Mouse (Mus musculus) forebrain, embryonic 15.5 days (tissue): Measurements from ENCODE around the gene Tmem242. TPM values are rescaled to one million over a fixed set of nuclear protein-coding genes. Genes with fewer than 3 reads are reported as not detected.
"Not testable (repeated sequence)": the region's sequence is repeated elsewhere in the genome, so short reads cannot be mapped to it uniquely, and the experiment has no call there.

Experiments
- ATAC-seq: fragments of 200-750 bp; cut with Nextera tagmentation; replicated peaks from 2 replicates; pipeline ENCODE4 v1.8.0; 2017; ENCODE audit warnings: mild to moderate bottlenecking, moderate TSS enrichment, moderate library complexity
- H3K27ac ChIP-seq: fragments of 300-500 bp; sonication (generic); replicated peaks from 2 replicates; pipeline ENCODE4 v1.5.1; 2015; ENCODE audit warnings: mild to moderate bottlenecking, inconsistent platforms
- H3K27me3 ChIP-seq: fragments of 300-500 bp; sonication (generic); 2 replicates; pipeline ENCODE4 v1.6.1; 2015; ENCODE audit warnings: inconsistent platforms
- H3K36me3 ChIP-seq: fragments of 300-500 bp; sonication (generic); 2 replicates; pipeline ENCODE4 v1.6.1; 2015; ENCODE audit warnings: mild to moderate bottlenecking, inconsistent platforms
- H3K4me1 ChIP-seq: fragments of 300-500 bp; sonication (generic); 2 replicates; pipeline ENCODE4 v1.6.1; 2015; ENCODE audit warnings: inconsistent platforms
- H3K4me2 ChIP-seq: fragments of 300-500 bp; sonication (generic); replicated peaks from 2 replicates; pipeline ENCODE4 v1.6.1; 2015; ENCODE audit warnings: mild to moderate bottlenecking, inconsistent platforms
- H3K4me3 ChIP-seq: fragments of 300-500 bp; sonication (generic); 2 replicates; pipeline ENCODE4 v1.5.1; 2015; ENCODE audit warnings: mild to moderate bottlenecking, inconsistent platforms
- H3K9ac ChIP-seq: fragments of 300-500 bp; sonication (generic); replicated peaks from 2 replicates; pipeline ENCODE4 v1.6.1; 2015; ENCODE audit warnings: mild to moderate bottlenecking, inconsistent platforms
- H3K9me3 ChIP-seq: fragments of 300-500 bp; sonication (generic); 2 replicates; pipeline ENCODE4 v1.6.1; 2016; ENCODE audit warnings: inconsistent platforms
- WGBS: fragments of 180-500 bp; shearing (Covaris S2); methylation state at CpG from one replicate; pipeline ENCODE4 v1.1.7; 2015; ENCODE audit warnings: mixed read lengths; 5-methylcytosine and 5-hydroxymethylcytosine counted together
- polyA plus RNA-seq: library from polyadenylated mRNA; unstranded; fragments of >200 nt; fragmentation: Nextera tagmentation; extraction: Ambion mirVana; gene quantifications from 2 replicates; pipeline ENCODE4 v1.2.1, GENCODE M21; 2015

Tmem242 gene
- polyA plus RNA-seq, 1 experiment from 2014 or later: 98.6 TPM

DNA sequence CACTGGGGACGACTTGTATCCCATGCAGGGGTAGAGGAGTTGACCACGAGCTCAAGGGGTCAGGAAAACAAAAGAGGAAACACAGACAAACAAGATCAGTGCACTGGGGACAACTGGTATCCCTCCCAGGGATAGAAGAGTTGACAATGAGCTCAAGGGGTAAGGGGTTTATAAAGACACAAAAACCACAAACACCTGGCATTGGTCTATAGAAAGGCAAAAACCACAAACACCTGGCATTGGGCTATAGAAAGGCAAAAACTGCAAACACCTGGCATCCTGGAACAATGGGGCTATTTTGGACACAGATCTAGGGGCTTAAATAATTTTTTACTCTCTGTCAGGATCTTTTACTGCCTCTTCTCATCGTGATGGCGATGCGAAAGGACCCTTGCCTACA is 2.3 kb upstream of the Tmem242 start:
- H3K36me3 ChIP-seq, H3K4me3 ChIP-seq, H3K27me3 ChIP-seq, ATAC-seq, H3K27ac ChIP-seq, H3K4me2 ChIP-seq, H3K9me3 ChIP-seq, H3K9ac ChIP-seq: not testable (repeated sequence)
- WGBS: 83% methylated on average over 5 of the region's 5 CpGs
- H3K4me1 ChIP-seq: peaks cover 23% of the 10 kb centered on the region

DNA sequence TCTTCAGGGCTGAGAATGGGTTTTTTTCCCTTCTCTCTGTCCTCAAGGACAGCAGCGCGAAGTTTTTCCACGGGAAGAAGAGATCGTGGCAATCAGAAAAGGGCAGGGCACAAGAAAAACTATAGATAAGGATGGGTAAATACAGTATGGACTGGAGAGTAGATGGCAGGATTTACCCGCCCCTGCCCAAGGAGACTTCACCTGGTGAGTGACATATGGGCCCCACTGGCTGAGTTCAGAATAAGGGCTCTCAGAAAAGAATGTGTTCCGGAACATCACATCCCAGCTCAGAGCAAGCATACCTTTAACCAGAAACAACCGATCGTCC is 264 bp downstream of the Tmem242 start:
- H3K4me3 ChIP-seq: peak overlapping the region; percentile 69
- no peaks in the 10 kb centered on the region for H3K36me3 ChIP-seq
- peaks cover 23% of the 10 kb centered on the region for H3K4me1 ChIP-seq
- no peaks in the 10 kb centered on the region for H3K27me3 ChIP-seq
- peak overlapping the region; percentile 71 for H3K9ac ChIP-seq
- ATAC-seq: peak; percentile 59; the same call in 1 of the 2 replicates
- H3K9me3 ChIP-seq: no peaks in the 10 kb centered on the region
- peak overlapping the region; percentile 63 for H3K4me2 ChIP-seq
- WGBS: 1% methylated on average over 8 of the region's 8 CpGs
- H3K27ac ChIP-seq: peak overlapping the region; percentile 66

DNA sequence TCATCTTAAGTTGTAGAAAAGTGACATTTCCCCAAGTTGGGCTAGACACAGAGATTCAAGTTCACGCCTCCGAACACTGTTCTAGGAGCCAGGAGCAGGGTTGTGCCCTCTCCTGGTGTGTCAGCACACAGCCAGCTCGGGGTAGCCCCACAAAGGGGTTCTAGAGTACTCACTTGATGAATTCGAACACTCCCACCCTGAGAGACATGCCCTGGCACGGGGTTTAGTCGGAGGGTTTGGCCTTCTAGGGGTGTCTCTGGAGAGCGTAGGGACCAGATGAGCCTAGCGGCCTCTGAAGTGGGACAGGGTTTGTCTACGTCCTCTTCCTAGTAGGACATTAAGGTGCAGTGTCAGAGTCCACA is 10.3 kb downstream of the Tmem242 start:
- WGBS: 79% methylated on average over 9 of the region's 9 CpGs
- H3K27me3 ChIP-seq: no peaks in the 10 kb centered on the region
- H3K9ac ChIP-seq: no peak overlapping the region
- peak overlapping the region; percentile 64 for H3K27ac ChIP-seq
- no peak overlapping the region for H3K4me3 ChIP-seq
- H3K9me3 ChIP-seq: no peaks in the 10 kb centered on the region
- H3K36me3 ChIP-seq: peaks cover 6% of the 10 kb centered on the region; the same call in 1 of the 2 replicates
- peak; percentile 72 for ATAC-seq
- no peak overlapping the region for H3K4me2 ChIP-seq
- H3K4me1 ChIP-seq: no peaks in the 10 kb centered on the region

DNA sequence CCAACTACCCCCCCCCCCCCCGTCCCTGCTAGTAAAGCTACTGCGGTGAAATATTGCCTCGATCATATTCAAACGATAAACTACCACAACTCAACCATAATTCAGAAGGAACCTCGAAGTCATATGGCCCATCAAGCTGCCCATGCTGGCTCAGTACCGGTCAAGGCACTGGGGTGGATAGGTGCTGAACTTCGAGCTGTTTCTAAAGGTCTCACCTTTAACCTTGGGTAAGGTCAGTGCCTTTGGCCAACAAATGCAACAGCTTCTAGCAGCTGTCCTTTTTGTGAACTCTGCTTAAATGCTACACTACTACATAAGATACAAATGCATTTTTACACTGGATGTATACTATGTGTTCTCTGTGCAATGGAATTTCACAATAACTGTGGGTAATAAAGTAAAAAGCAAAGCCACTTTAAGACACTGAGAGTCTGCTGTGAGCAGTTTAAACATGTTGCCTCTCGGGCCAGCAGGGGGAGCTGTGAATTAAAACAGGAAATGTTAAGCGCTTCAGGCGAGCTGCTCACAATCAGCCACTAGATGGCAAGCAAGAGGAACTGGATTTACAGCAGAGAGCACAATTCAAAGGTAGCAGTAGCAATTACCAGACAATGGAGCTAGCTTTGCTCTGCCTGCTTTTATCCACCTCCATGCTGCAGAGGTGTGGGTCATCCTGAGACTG is 10.8 kb downstream of the Tmem242 start:
- Histone ChIP-seq H3K9me3 (no peaks in the 10 kb centered on the region), H3K4me2 (no peak overlapping the region), H3K27me3 (no peaks in the 10 kb centered on the region), H3K36me3 (peaks cover 6% of the 10 kb centered on the region; the same call in 1 of the 2 replicates), H3K4me3 (no peak overlapping the region), H3K9ac (no peak overlapping the region), H3K4me1 (no peaks in the 10 kb centered on the region), H3K27ac (peak overlapping the region; percentile 64)
- whole genome bisulfite sequencing: 59% methylated on average over 10 of the region's 10 CpGs
- peak; percentile 84 for ATAC-seq

DNA sequence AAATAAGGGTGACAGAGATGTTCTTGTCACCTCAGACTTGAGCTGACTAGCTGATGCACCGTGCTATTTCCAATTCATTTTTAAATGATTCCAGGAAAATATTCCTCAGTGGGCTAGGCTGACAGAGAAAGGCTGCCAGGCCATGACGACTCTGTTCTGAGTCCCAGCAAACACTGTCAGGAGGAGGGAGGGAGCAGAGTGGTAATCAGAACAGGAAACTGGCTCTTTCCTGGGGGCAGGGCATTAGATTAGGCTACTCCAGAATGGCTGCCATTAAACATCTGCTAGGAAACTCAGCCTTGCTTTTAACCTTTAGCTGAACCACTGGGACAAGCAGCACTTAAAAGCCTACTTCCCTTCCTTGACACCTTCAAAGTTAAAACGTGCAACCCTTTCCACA is 14.9 kb downstream of the Tmem242 start:
- H3K4me2 ChIP-seq: no peak overlapping the region
- H3K27me3 ChIP-seq: no peaks in the 10 kb centered on the region
- 72% methylated on average over 3 of the region's 3 CpGs for WGBS
- H3K27ac ChIP-seq: 0 out of 2 replicates have a peak overlapping the region, but pooled peaks have one; percentile 14
- H3K9me3 ChIP-seq: no peaks in the 10 kb centered on the region
- H3K4me1 ChIP-seq: no peaks in the 10 kb centered on the region
- ATAC-seq: no peak
- H3K9ac ChIP-seq: no peak overlapping the region
- H3K4me3 ChIP-seq: no peak overlapping the region
- H3K36me3 ChIP-seq: peaks cover 4% of the 10 kb centered on the region; the same call in 1 of the 2 replicates

DNA sequence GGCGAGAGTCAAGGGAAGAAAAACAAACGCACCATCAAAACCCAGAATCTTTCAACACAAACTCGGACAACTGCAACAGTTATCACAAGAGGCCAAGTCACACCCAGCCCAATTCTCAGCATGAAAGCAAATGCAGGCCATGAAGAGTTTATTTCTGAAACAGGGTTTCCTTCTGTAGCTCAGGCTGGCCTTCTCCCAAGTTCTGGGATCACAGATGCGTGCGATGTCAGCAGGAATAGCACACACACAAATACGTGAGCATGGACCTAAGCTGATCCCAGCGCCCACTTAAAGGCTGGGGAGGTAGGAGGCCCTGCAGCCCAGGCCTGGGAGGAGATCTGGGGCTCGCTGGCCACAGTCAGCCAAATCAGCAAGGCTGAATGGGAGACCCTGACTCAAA is 15.9 kb downstream of the Tmem242 start:
- no peak overlapping the region for H3K9ac ChIP-seq
- H3K27ac ChIP-seq: no peak overlapping the region
- 79% methylated on average over 8 of the region's 8 CpGs for WGBS
- no peak for ATAC-seq
- H3K4me3 ChIP-seq: no peak overlapping the region
- H3K36me3 ChIP-seq: peaks cover 6% of the 10 kb centered on the region; the same call in 1 of the 2 replicates
- no peak overlapping the region for H3K4me2 ChIP-seq
- H3K9me3 ChIP-seq: no peaks in the 10 kb centered on the region
- H3K27me3 ChIP-seq: no peaks in the 10 kb centered on the region
- no peaks in the 10 kb centered on the region for H3K4me1 ChIP-seq

DNA sequence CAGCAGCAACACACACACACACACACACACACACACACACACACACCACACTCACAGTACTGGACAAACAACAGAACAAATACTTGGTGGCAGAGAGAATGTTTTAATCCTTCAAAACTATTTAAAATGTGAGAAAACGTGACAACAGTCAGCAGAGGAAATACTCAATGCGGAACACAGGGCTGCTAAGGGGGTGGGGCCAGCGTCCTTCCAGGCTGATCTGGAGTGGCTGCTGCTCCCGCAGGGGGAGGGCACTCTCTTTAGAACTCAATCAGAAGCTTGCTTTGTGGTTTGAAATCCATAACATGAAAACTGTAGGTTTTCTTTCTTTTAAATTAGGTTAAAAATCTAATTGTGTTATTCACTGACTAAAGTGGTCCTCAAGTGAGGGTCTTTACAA is 18.2 kb downstream of the Tmem242 start:
- Histone ChIP-seq H3K27me3 (no peaks in the 10 kb centered on the region), H3K36me3 (peaks cover 15% of the 10 kb centered on the region; the same call in 1 of the 2 replicates), H3K27ac (no peak overlapping the region), H3K4me1 (no peaks in the 10 kb centered on the region), H3K4me3 (no peak overlapping the region), H3K9me3 (no peaks in the 10 kb centered on the region), H3K4me2 (no peak overlapping the region), H3K9ac (no peak overlapping the region)
- no peak for ATAC-seq
- WGBS: 53% methylated on average over 4 of the region's 4 CpGs

DNA sequence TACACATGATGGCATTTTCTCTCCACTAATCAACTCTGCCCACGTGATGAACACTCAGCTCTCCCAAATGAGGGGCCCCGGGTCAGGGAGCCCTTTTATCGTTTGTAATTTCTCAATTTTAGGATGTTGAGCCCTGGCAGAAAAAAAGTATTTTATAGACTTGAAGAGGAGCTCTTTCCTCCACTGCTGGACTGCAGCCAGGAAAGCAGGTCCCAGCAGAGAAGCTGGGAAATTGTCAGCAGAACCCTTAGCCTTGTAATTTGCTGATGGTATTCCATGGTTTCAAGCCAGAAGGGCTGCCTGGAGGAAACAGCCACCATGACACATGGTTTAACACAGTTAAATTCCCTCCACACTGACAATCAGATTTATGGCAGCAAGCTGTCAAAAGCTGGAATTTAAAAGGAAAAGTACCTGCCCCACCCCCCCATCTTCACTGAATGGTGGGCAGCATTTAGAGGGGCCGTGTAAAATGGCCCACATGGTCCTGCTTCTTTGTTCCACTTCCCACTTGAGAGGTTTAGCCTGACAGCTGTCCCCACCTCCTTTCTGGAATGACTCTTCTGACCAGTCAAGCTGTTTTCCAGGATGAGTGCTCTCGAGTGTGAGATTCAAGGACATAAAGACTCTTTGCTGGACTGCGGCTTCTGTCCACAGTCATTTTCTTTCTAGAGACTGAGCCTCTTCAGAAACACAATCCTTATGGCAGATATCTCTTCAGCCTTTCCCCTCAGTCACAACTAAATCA is 20.1 kb downstream of the Tmem242 start:
- H3K36me3 ChIP-seq: peaks cover 15% of the 10 kb centered on the region; the same call in 1 of the 2 replicates
- no peak overlapping the region for H3K9ac ChIP-seq
- 77% methylated on average over 6 of the region's 6 CpGs for WGBS
- H3K9me3 ChIP-seq: no peaks in the 10 kb centered on the region
- H3K4me1 ChIP-seq: no peaks in the 10 kb centered on the region
- no peaks in the 10 kb centered on the region for H3K27me3 ChIP-seq
- no peak for ATAC-seq
- H3K4me3 ChIP-seq: no peak overlapping the region
- H3K4me2 ChIP-seq: no peak overlapping the region
- H3K27ac ChIP-seq: no peak overlapping the region

DNA sequence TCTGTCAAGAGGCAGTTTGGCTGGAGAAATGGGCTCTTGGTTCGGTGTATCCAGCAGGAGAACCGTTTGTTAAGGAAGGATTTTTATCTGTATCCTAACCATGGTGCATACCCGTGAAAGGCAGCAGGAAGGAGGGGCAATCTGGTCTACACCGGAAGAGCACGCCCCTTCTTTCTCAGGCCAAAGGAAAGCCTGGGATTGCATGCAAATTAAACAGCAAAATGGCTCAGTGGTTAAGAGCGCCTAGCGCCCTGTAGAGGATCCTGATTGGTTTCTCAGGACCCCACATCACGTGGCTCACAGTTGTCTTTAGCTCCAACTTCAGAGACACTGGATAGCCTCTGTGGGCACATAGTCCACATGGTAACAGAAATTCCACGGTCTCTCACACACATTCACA is 21.0 kb downstream of the Tmem242 start:
- H3K4me3 ChIP-seq: no peak overlapping the region
- no peaks in the 10 kb centered on the region for H3K27me3 ChIP-seq
- H3K27ac ChIP-seq: no peak overlapping the region
- H3K36me3 ChIP-seq: peaks cover 15% of the 10 kb centered on the region; the same call in 1 of the 2 replicates
- no peaks in the 10 kb centered on the region for H3K4me1 ChIP-seq
- no peak overlapping the region for H3K9ac ChIP-seq
- no peaks in the 10 kb centered on the region for H3K9me3 ChIP-seq
- WGBS: 89% methylated on average over 9 of the region's 9 CpGs
- H3K4me2 ChIP-seq: no peak overlapping the region
- no peak for ATAC-seq

DNA sequence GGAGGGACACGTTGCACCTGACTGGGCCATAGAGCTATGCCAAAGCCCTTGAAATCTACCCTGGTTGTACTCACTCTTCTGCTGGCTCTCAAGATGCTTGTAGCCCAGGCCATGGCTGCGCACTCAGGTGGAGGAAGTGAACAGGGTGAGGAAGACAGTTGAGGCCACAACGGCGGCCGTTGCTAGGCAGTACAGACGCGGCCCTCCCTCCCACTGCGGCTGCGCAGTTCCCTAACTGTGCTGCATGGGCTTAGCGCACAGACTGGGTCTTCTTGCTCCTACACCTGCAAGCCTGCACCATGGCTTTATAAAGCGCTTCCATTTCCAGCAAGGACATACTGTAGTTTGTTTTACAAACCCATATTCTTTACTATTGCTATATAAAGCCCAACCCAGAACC is 21.5 kb downstream of the Tmem242 start, which contains the start of gene Ldhal6b:
Gene Ldhal6b, minus strand, starts transcription at position 223 of the 400 bp plus-strand sequence.
- H3K4me1 ChIP-seq: no peaks in the 10 kb centered on the region
- no peaks in the 10 kb centered on the region for H3K27me3 ChIP-seq
- no peak for ATAC-seq
- no peak within 1 kb of the TSS for H3K9ac ChIP-seq
- WGBS: 96% methylated on average over 11 of the region's 11 CpGs
- H3K36me3 ChIP-seq: peaks cover 15% of the 10 kb centered on the region; the same call in 1 of the 2 replicates
- H3K27ac ChIP-seq: no peak within 1 kb of the TSS
- H3K9me3 ChIP-seq: no peaks in the 10 kb centered on the region
- H3K4me3 ChIP-seq: no peak within 1 kb of the TSS
- H3K4me2 ChIP-seq: no peak within 1 kb of the TSS

DNA sequence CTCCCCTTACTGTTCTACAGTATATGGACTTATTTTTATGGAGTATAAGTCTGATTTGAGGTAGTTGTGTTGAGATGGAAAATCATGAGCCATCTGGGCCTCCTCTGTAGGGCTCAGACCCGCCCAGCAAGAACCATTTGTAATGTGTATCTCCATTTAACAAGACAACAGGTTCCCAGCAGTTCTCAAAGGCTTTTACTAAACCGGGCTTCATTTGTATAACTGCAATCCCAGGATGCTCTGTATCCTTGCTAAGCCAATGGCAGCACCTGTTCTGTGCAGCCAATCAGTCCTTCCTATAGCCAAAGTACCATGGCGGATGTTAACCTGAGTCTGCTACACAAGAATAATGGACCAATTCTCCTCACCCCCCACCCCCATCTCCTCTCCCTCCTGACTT is 23.5 kb downstream of the Tmem242 start:
- no peak overlapping the region for H3K4me2 ChIP-seq
- H3K4me1 ChIP-seq: no peaks in the 10 kb centered on the region
- no peak for ATAC-seq
- no peak overlapping the region for H3K4me3 ChIP-seq
- 84% methylated on average over 3 of the region's 3 CpGs for WGBS
- no peak overlapping the region for H3K27ac ChIP-seq
- peaks cover 15% of the 10 kb centered on the region; the same call in 1 of the 2 replicates for H3K36me3 ChIP-seq
- H3K27me3 ChIP-seq: no peaks in the 10 kb centered on the region
- no peak overlapping the region for H3K9ac ChIP-seq
- H3K9me3 ChIP-seq: no peaks in the 10 kb centered on the region

DNA sequence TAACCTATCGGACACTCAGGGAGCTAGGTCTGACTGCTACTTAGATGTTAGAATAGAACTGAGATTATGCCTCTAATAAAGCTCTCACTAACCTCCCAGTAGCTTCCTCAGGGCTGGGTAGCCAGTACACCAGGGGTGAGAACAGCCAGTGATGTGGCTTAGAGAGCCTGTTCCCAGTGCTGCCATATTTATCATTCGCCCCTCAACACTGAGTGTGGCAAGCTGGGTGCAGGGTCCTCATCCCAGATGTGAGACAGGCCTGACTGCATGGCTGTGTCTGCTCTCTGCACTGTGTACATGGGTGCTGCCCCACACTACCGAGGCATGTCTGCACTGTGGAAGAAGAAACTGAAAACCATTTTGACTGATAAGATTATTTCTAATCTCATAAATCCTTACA is 26.0 kb downstream of the Tmem242 start:
- no peaks in the 10 kb centered on the region for H3K9me3 ChIP-seq
- H3K27me3 ChIP-seq: no peaks in the 10 kb centered on the region
- peaks cover 12% of the 10 kb centered on the region; the same call in 1 of the 2 replicates for H3K36me3 ChIP-seq
- H3K4me3 ChIP-seq: no peak overlapping the region
- H3K4me2 ChIP-seq: no peak overlapping the region
- ATAC-seq: no peak
- 94% methylated on average over 3 of the region's 3 CpGs for WGBS
- H3K4me1 ChIP-seq: no peaks in the 10 kb centered on the region
- no peak overlapping the region for H3K27ac ChIP-seq
- H3K9ac ChIP-seq: no peak overlapping the region
